Mouse (Mus musculus) embryonic facial prominence, embryonic 14.5 days (tissue): ENCODE measurements around the gene Lbr. TPM values are rescaled to one million over a fixed set of nuclear protein-coding genes. Genes with fewer than 3 reads are reported as not detected.
"Not testable (repeated sequence)": the region's sequence is repeated elsewhere in the genome, so short reads cannot be mapped to it uniquely, and the experiment has no call there.

Experiments
- ATAC-seq: fragments of 200-750 bp; cut with Nextera tagmentation; 2 replicates; pipeline ENCODE4 v1.8.0; 2017; ENCODE audit warnings: low read depth, moderate number of reproducible peaks, moderate TSS enrichment
- DNase-seq: peaks from one replicate; pipeline ENCODE4 v3.0.0-alpha.2; 2015; ENCODE audit warnings: low spot score
- H3K27ac ChIP-seq: fragments of 300-500 bp; sonication (generic); replicated peaks from 2 replicates; pipeline ENCODE4 v1.5.1; 2014; ENCODE audit warnings: low read depth, mild to moderate bottlenecking, low read length, moderate library complexity
- H3K27me3 ChIP-seq: fragments of 300-500 bp; sonication (generic); replicated peaks from 2 replicates; pipeline ENCODE4 v1.6.1; 2014; ENCODE audit warnings: low read length; ENCODE audit not compliant: control insufficient read depth, insufficient read depth
- H3K36me3 ChIP-seq: fragments of 300-500 bp; sonication (generic); 2 replicates; pipeline ENCODE4 v1.6.1; 2014; ENCODE audit warnings: low read length, mixed read lengths; ENCODE audit not compliant: control insufficient read depth, insufficient read depth
- H3K4me1 ChIP-seq: fragments of 300-500 bp; sonication (generic); 2 replicates; pipeline ENCODE4 v1.6.1; 2014; ENCODE audit warnings: antibody characterized with exemption, low read length; ENCODE audit not compliant: control insufficient read depth, insufficient read depth
- H3K4me2 ChIP-seq: fragments of 300-500 bp; sonication (generic); 2 replicates; pipeline ENCODE4 v1.6.1; 2014; ENCODE audit warnings: low read depth, mild to moderate bottlenecking, low read length, moderate library complexity, mixed read lengths
- H3K4me3 ChIP-seq: fragments of 300-500 bp; sonication (generic); 2 replicates; pipeline ENCODE4 v1.5.1; 2014; ENCODE audit warnings: low read depth, mild to moderate bottlenecking, low read length
- H3K9ac ChIP-seq: fragments of 300-500 bp; sonication (generic); 2 replicates; pipeline ENCODE4 v1.6.1; 2014; ENCODE audit warnings: low read depth, mild to moderate bottlenecking, low read length, moderate library complexity, mixed read lengths
- H3K9me3 ChIP-seq: fragments of 300-500 bp; sonication (generic); 2 replicates; pipeline ENCODE4 v1.6.1; 2016; ENCODE audit warnings: low read length; ENCODE audit not compliant: control insufficient read depth
- WGBS: fragments of 180-500 bp; shearing (Covaris S2); extraction: QIAGEN DNeasy Blood & Tissue Kit; methylation state at CpG from one replicate; pipeline ENCODE4 v1.1.7; 2014; 5-methylcytosine and 5-hydroxymethylcytosine counted together
- polyA plus RNA-seq: library from polyadenylated mRNA; unstranded; fragments of >200 nt; fragmentation: Nextera tagmentation; extraction: Ambion mirVana; gene quantifications from 2 replicates; pipeline ENCODE4 v1.2.1, GENCODE M21; 2014

The Lbr gene
- polyA plus RNA-seq, 1 experiment from 2014 or later: 98.1 TPM

DNA sequence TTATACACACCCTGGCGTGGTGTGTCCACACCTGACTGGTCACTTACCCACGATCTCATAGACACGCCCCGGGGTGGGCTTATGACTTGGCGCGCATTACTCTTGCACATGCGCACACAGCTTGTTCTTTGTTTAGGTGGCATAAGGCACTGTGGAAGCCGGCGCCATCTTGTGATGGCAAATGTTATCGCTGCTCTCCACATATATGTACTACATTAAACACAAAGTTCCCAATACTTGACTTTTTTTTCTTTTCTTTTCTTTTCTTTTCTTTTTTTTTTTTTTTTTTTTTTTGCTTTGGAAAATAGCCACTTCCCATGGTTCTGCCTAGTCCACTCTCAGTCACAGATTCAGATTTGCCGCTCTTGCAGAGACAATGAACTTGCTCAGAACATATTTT is 60.2 kb downstream of the Lbr start:
- DNase-seq, H3K4me1 ChIP-seq, H3K9me3 ChIP-seq, H3K4me3 ChIP-seq, H3K27me3 ChIP-seq, ATAC-seq, H3K36me3 ChIP-seq, H3K4me2 ChIP-seq, H3K9ac ChIP-seq, H3K27ac ChIP-seq: not testable (repeated sequence)
- WGBS: 92% methylated on average over 11 of the region's 11 CpGs

DNA sequence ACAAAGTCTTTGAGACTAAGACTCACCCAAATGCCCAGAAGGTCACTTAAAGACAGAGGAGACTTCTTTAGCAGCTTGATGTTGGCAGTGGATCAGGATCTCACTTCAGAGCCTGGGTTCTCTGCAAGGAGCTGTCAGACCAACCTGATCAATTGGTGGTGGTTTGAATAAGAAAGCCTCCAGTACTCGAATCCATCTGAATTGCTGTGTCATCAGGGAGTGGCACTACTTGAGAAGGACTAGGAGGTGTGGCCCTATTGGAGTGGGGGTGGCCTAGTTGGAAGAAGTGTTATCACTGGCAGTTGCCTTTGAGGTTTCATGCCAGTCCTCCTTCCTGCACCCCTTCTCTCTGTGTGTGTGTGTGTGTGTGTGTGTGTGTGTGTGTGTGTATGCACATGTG is 66.3 kb downstream of the Lbr start:
- no peaks in the 10 kb centered on the region for H3K27me3 ChIP-seq
- H3K27ac ChIP-seq: no peak overlapping the region
- WGBS: 60% methylated on average over 1 of the region's 1 CpGs
- no peaks in the 10 kb centered on the region for H3K9me3 ChIP-seq
- H3K4me1 ChIP-seq: no peaks in the 10 kb centered on the region
- H3K4me2 ChIP-seq: no peak overlapping the region
- no peak overlapping the region for H3K4me3 ChIP-seq
- ATAC-seq (no peak), DNase-seq (no peak)
- H3K36me3 ChIP-seq: no peaks in the 10 kb centered on the region
- no peak overlapping the region for H3K9ac ChIP-seq

DNA sequence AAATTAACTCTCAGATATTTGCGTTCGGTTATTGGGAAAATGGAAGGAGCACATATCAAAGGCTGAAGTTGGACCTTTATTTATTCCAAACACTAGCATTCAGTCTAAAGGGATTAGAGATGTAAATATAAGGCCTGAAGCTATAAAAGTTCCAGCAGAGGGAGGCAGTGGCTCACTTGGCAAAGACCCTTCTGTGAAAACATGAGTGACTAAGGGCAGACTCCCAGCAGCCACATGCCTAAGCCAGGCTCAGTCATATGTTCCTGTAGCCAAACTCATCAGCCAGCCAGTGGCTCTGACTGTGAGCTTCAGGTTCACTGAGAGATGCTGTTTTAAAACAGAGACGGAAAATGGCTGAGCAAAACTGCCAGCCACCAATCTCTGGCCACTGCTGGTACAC is 71.0 kb downstream of the Lbr start:
- no peak for DNase-seq
- WGBS: 94% methylated on average over 3 of the region's 3 CpGs

DNA sequence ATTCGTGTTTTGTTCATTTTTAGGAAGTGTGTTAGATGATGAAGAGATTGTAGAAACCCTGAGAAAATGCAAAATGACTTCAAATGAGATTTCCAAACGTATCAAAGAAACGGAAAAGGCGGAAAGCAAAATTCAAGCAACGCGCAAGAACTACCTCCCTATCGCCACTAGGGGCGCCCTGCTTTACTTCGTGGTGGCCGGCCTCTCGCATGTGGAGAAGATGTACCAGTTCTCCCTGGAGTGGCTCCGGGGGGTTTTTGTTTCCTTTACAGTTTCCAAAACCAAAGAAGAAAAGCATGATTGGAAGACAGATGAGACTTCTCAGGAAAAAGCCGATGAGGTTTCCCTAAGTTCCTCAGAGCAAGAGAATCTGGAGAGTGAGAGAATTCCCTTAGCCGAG is 73.5 kb downstream of the Lbr start:
- Histone ChIP-seq H3K4me3 (no peak overlapping the region), H3K4me2 (no peak overlapping the region), H3K4me1 (no peaks in the 10 kb centered on the region), H3K27me3 (no peaks in the 10 kb centered on the region), H3K27ac (no peak overlapping the region), H3K9ac (no peak overlapping the region), H3K36me3 (no peaks in the 10 kb centered on the region), H3K9me3 (no peaks in the 10 kb centered on the region)
- WGBS: 60% methylated on average over 14 of the region's 14 CpGs
- DNase-seq (no peak), ATAC-seq (no peak)

More for the DNA sequence above, 71.0 kb downstream of the Lbr start:
- Histone ChIP-seq H3K27me3 (no peaks in the 10 kb centered on the region), H3K4me1 (no peaks in the 10 kb centered on the region), H3K9ac (no peak overlapping the region), H3K4me2 (no peak overlapping the region), H3K27ac (no peak overlapping the region), H3K36me3 (no peaks in the 10 kb centered on the region), H3K9me3 (no peaks in the 10 kb centered on the region), H3K4me3 (no peak overlapping the region)
- no peak for ATAC-seq

Other genes starting within 250 kb of the Lbr start
- 23.7 and 27.6 TPM in 2 replicates for gene Enah, start 176.9 kb upstream of the Lbr start, polyA plus RNA-seq